Mouse (Mus musculus): ENCODE data around the gene Nr4a1. TPM values are rescaled to one million over a fixed set of nuclear protein-coding genes. Genes with fewer than 3 reads are reported as not detected.

Gene Nr4a1
- polyA plus RNA-seq, 1 experiment from 2014 or later = 4.5 TPM

GRCm38 (mm10) chr15:101274380-101274779 lies 20.3 kb downstream of the Nr4a1 start:
- no peak overlapping the region for H3K9ac ChIP-seq (replicated peaks; ENCODE audit: low read depth, low read length)
- 77% methylated on average over 6 of the region's 6 CpGs for WGBS
- H3K36me3 ChIP-seq (ENCODE audit: control insufficient read depth, insufficient read depth) = peaks cover 2% of the 10 kb centered on the region; the same call in 1 of the 2 replicates
- no peak overlapping the region for H3K4me2 ChIP-seq (ENCODE audit: low read length)
- H3K9me3 ChIP-seq (ENCODE audit: control insufficient read depth, low read length) = no peaks in the 10 kb centered on the region
- no peak overlapping the region for H3K27ac ChIP-seq (ENCODE audit: low read length)
- no peak for ATAC-seq
- no peaks in the 10 kb centered on the region; the same call in 1 of the 2 replicates for H3K4me1 ChIP-seq (replicated peaks; ENCODE audit: control insufficient read depth, insufficient read depth, low read length)
- no peaks in the 10 kb centered on the region for H3K27me3 ChIP-seq (replicated peaks; ENCODE audit: control insufficient read depth, insufficient read depth, low read length)
- H3K4me3 ChIP-seq (replicated peaks; ENCODE audit: low read length) = no peak overlapping the region

- no peak overlapping the region for H3K9ac ChIP-seq (replicated peaks; ENCODE audit: low read depth, low read length)
- H3K36me3 ChIP-seq (ENCODE audit: control insufficient read depth, insufficient read depth) = peaks cover 2% of the 10 kb centered on the region; the same call in 1 of the 2 replicates
- H3K27me3 ChIP-seq (replicated peaks; ENCODE audit: control insufficient read depth, insufficient read depth, low read length) = no peaks in the 10 kb centered on the region
- H3K4me3 ChIP-seq (replicated peaks; ENCODE audit: low read length) = no peak overlapping the region
- ATAC-seq = peak; percentile 45; the same call in 1 of the 2 replicates
- no peaks in the 10 kb centered on the region for H3K9me3 ChIP-seq (ENCODE audit: control insufficient read depth, low read length)
- no peaks in the 10 kb centered on the region; the same call in 1 of the 2 replicates for H3K4me1 ChIP-seq (replicated peaks; ENCODE audit: control insufficient read depth, insufficient read depth, low read length)
- no peak overlapping the region for H3K4me2 ChIP-seq (ENCODE audit: low read length)
- no peak overlapping the region for H3K27ac ChIP-seq (ENCODE audit: low read length)
- WGBS = 6% methylated on average over 11 of the region's 11 CpGs
Measured at GRCm38 (mm10) chr15:101277351-101277899, 23.4 kb downstream of the Nr4a1 start.

GRCm38 (mm10) chr15:101278589-101278988 lies 24.5 kb downstream of the Nr4a1 start:
- Histone ChIP-seq H3K9ac (replicated peaks; ENCODE audit: low read depth, low read length) (no peak overlapping the region), H3K4me2 (ENCODE audit: low read length) (no peak overlapping the region), H3K4me3 (replicated peaks; ENCODE audit: low read length) (no peak overlapping the region), H3K4me1 (replicated peaks; ENCODE audit: control insufficient read depth, insufficient read depth, low read length) (no peaks in the 10 kb centered on the region; the same call in 1 of the 2 replicates), H3K27me3 (replicated peaks; ENCODE audit: control insufficient read depth, insufficient read depth, low read length) (no peaks in the 10 kb centered on the region), H3K27ac (ENCODE audit: low read length) (no peak overlapping the region), H3K36me3 (ENCODE audit: control insufficient read depth, insufficient read depth) (no peaks in the 10 kb centered on the region), H3K9me3 (ENCODE audit: control insufficient read depth, low read length) (no peaks in the 10 kb centered on the region)
- ATAC-seq = no peak
- WGBS = 68% methylated on average over 5 of the region's 5 CpGs

- Histone ChIP-seq H3K4me1 (replicated peaks; ENCODE audit: control insufficient read depth, insufficient read depth, low read length) (no peaks in the 10 kb centered on the region; the same call in 1 of the 2 replicates), H3K9ac (replicated peaks; ENCODE audit: low read depth, low read length) (no peak overlapping the region), H3K9me3 (ENCODE audit: control insufficient read depth, low read length) (no peaks in the 10 kb centered on the region), H3K27ac (ENCODE audit: low read length) (no peak overlapping the region), H3K36me3 (ENCODE audit: control insufficient read depth, insufficient read depth) (no peaks in the 10 kb centered on the region), H3K27me3 (replicated peaks; ENCODE audit: control insufficient read depth, insufficient read depth, low read length) (no peaks in the 10 kb centered on the region), H3K4me2 (ENCODE audit: low read length) (no peak overlapping the region), H3K4me3 (replicated peaks; ENCODE audit: low read length) (no peak overlapping the region)
- no peak for ATAC-seq
- 78% methylated on average over 12 of the region's 12 CpGs for WGBS
Measured at GRCm38 (mm10) chr15:101279430-101279999, 25.4 kb downstream of the Nr4a1 start.

- 82% methylated on average over 5 of the region's 5 CpGs for WGBS
- Histone ChIP-seq H3K27me3 (replicated peaks; ENCODE audit: control insufficient read depth, insufficient read depth, low read length) (no peaks in the 10 kb centered on the region), H3K4me1 (replicated peaks; ENCODE audit: control insufficient read depth, insufficient read depth, low read length) (peaks cover 14% of the 10 kb centered on the region), H3K4me3 (replicated peaks; ENCODE audit: low read length) (no peak overlapping the region), H3K36me3 (ENCODE audit: control insufficient read depth, insufficient read depth) (peaks cover 4% of the 10 kb centered on the region; the same call in 1 of the 2 replicates), H3K9ac (replicated peaks; ENCODE audit: low read depth, low read length) (no peak overlapping the region), H3K4me2 (ENCODE audit: low read length) (no peak overlapping the region), H3K9me3 (ENCODE audit: control insufficient read depth, low read length) (no peaks in the 10 kb centered on the region), H3K27ac (ENCODE audit: low read length) (no peak overlapping the region)
- no peak for ATAC-seq
Measured at GRCm38 (mm10) chr15:101282471-101282870, 28.4 kb downstream of the Nr4a1 start.

- Histone ChIP-seq H3K4me3 (replicated peaks; ENCODE audit: low read length) (peak overlapping the region; percentile 72), H3K4me2 (ENCODE audit: low read length) (peak overlapping the region; percentile 83), H3K9ac (replicated peaks; ENCODE audit: low read depth, low read length) (peak overlapping the region; percentile 75), H3K27me3 (replicated peaks; ENCODE audit: control insufficient read depth, insufficient read depth, low read length) (no peaks in the 10 kb centered on the region), H3K27ac (ENCODE audit: low read length) (peak overlapping the region; percentile 19; the same call in 1 of the 2 replicates), H3K9me3 (ENCODE audit: control insufficient read depth, low read length) (no peaks in the 10 kb centered on the region), H3K36me3 (ENCODE audit: control insufficient read depth, insufficient read depth) (peaks cover 9% of the 10 kb centered on the region; the same call in 1 of the 2 replicates), H3K4me1 (replicated peaks; ENCODE audit: control insufficient read depth, insufficient read depth, low read length) (peaks cover 14% of the 10 kb centered on the region)
- peak; percentile 49 for ATAC-seq
- WGBS = 1% methylated on average over 26 of the region's 26 CpGs
Measured at GRCm38 (mm10) chr15:101283183-101283910, 29.3 kb downstream of the Nr4a1 start.

GRCm38 (mm10) chr15:101283911-101284750 lies 30.1 kb downstream of the Nr4a1 start, which contains the start of gene Atg101:
Gene Atg101, plus strand, starts transcription at chr15:101284272.
- WGBS = under 1% methylated on average over 61 of the region's 61 CpGs
- peaks cover 9% of the 10 kb centered on the region; the same call in 1 of the 2 replicates for H3K36me3 ChIP-seq (ENCODE audit: control insufficient read depth, insufficient read depth)
- peak within 1 kb of the TSS; percentile 62 for H3K27ac ChIP-seq (ENCODE audit: low read length)
- peak; percentile 97 for ATAC-seq
- H3K27me3 ChIP-seq (replicated peaks; ENCODE audit: control insufficient read depth, insufficient read depth, low read length) = no peaks in the 10 kb centered on the region
- H3K4me3 ChIP-seq (replicated peaks; ENCODE audit: low read length) = peak within 1 kb of the TSS; percentile 72
- H3K4me1 ChIP-seq (replicated peaks; ENCODE audit: control insufficient read depth, insufficient read depth, low read length) = peaks cover 14% of the 10 kb centered on the region
- peak within 1 kb of the TSS; percentile 83 for H3K4me2 ChIP-seq (ENCODE audit: low read length)
- H3K9me3 ChIP-seq (ENCODE audit: control insufficient read depth, low read length) = no peaks in the 10 kb centered on the region
- H3K9ac ChIP-seq (replicated peaks; ENCODE audit: low read depth, low read length) = peak within 1 kb of the TSS; percentile 75

GRCm38 (mm10) chr15:101286129-101286770 lies 32.2 kb downstream of the Nr4a1 start:
- no peak overlapping the region for H3K4me3 ChIP-seq (replicated peaks; ENCODE audit: low read length)
- no peak overlapping the region for H3K4me2 ChIP-seq (ENCODE audit: low read length)
- no peak overlapping the region for H3K9ac ChIP-seq (replicated peaks; ENCODE audit: low read depth, low read length)
- 62% methylated on average over 9 of the region's 9 CpGs for WGBS
- H3K4me1 ChIP-seq (replicated peaks; ENCODE audit: control insufficient read depth, insufficient read depth, low read length) = peaks cover 14% of the 10 kb centered on the region
- peaks cover 14% of the 10 kb centered on the region; the same call in 1 of the 2 replicates for H3K36me3 ChIP-seq (ENCODE audit: control insufficient read depth, insufficient read depth)
- H3K27me3 ChIP-seq (replicated peaks; ENCODE audit: control insufficient read depth, insufficient read depth, low read length) = no peaks in the 10 kb centered on the region
- H3K27ac ChIP-seq (ENCODE audit: low read length) = no peak overlapping the region
- H3K9me3 ChIP-seq (ENCODE audit: control insufficient read depth, low read length) = no peaks in the 10 kb centered on the region
- ATAC-seq = no peak
